Mouse (Mus musculus): ENCODE data around the gene Epn2. TPM values are rescaled to one million over a fixed set of nuclear protein-coding genes. Genes with fewer than 3 reads are reported as not detected.

Epn2 gene
- total and polyA plus RNA-seq, 3 experiments: 8.6 to 12.5 TPM; not detected in 1

DNA sequence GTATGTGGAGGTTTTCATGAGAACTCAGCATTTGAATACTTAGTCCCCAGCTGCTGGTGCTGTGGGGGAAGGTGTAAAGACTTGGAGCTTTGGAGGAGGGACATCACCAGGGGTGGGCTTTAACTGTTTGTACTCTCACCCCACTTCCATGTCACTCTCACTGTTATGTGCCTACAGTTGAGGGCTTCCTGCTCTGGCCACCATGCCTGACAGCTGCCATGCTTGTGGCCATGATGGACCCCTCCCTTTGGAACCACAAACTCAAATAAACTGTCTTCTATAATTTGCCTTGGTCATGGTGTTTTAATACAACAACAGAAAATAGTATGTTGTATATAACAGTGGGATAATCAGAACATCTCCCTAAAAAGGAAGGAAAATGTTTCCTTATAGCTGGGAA, 108.6 kb downstream of the Epn2 start:
- H3K4me3 ChIP-seq (ENCODE audit: control insufficient read depth in 1 of 2, insufficient read depth in 1 of 2, low read depth in 2 of 2, low read length in 2 of 2): no peak overlapping the region
- H3K9ac ChIP-seq (ENCODE audit: control insufficient read depth, low read depth, low read length, poor library complexity, severe bottlenecking): no peak overlapping the region
- peaks cover 3 to 11% of the 10 kb centered on the region in 2 experiments for H3K27me3 ChIP-seq (ENCODE audit: control insufficient read depth in 1 of 2, insufficient read depth in 2 of 2, low read length in 2 of 2)
- DNase-seq (ENCODE audit: low read depth, low spot score): no peak
- TF ChIP-seq TBP (IDR thresholded peaks at IDR 0.05; ENCODE audit: low read depth, low read length): no peak
- no peak for TF ChIP-seq BHLHE40 (IDR thresholded peaks at IDR 0.05; ENCODE audit: borderline replicate concordance, low read depth, low read length)
- TF ChIP-seq JUND (IDR thresholded peaks at IDR 0.05; ENCODE audit: low read depth, low read length): no peak
- no peak for TF ChIP-seq MYC (IDR thresholded peaks at IDR 0.05; ENCODE audit: low read depth, low read length)
- TF ChIP-seq E2F4 (IDR thresholded peaks at IDR 0.05; ENCODE audit: borderline replicate concordance, low read depth, low read length): no peak
- TF ChIP-seq HCFC1 (IDR thresholded peaks at IDR 0.05; ENCODE audit: low read depth, low read length): no peak
- no peak for TF ChIP-seq SMC3 (IDR thresholded peaks at IDR 0.05; ENCODE audit: low read depth, low read length)
- H3K9me3 ChIP-seq (replicated peaks; ENCODE audit: insufficient read depth, low read length): no peaks in the 10 kb centered on the region
- H3K27ac ChIP-seq (ENCODE audit: control insufficient read depth, low read depth, low read length): no peak overlapping the region
- H3K79me2 ChIP-seq (ENCODE audit: control insufficient read depth, insufficient read depth, low read length, poor library complexity): no peaks in the 10 kb centered on the region
- peaks cover 0 to 4% of the 10 kb centered on the region in 2 experiments; a peak in 2 of 4 replicates for H3K36me3 ChIP-seq (ENCODE audit: control insufficient read depth in 1 of 2, insufficient read depth in 2 of 2, low read length in 2 of 2)
- peaks cover 0 to 6% of the 10 kb centered on the region in 2 experiments; a peak in 2 of 4 replicates for H3K4me1 ChIP-seq (ENCODE audit: control insufficient read depth in 1 of 2, insufficient read depth in 2 of 2, low read length in 2 of 2)

GRCm38 (mm10) chr11:61469317-61469917, 110.1 kb downstream of the Epn2 start:
- TF ChIP-seq E2F4 (IDR thresholded peaks at IDR 0.05; ENCODE audit: borderline replicate concordance, low read depth, low read length): no peak
- TF ChIP-seq EP300 (IDR thresholded peaks at IDR 0.05; ENCODE audit: low read depth in 1 of 2, low read length in 2 of 2): 0 out of 4 replicates have a peak, but pooled peaks of 1 of the 2 experiments have one; percentile 16
- TF ChIP-seq MYC (IDR thresholded peaks at IDR 0.05; ENCODE audit: low read depth, low read length): no peak
- TF ChIP-seq GATA1 (IDR thresholded peaks at IDR 0.05; ENCODE audit: low read depth, low read length): no peak
- no peak for TF ChIP-seq TAL1 (IDR thresholded peaks at IDR 0.05; ENCODE audit: low read length)
- no peak for TF ChIP-seq MEF2A (IDR thresholded peaks at IDR 0.05; ENCODE audit: extremely low read depth, insufficient replicate concordance, low read depth, low read length, poor library complexity, severe bottlenecking)
- H3K9ac ChIP-seq (ENCODE audit: control insufficient read depth, low read depth, low read length, poor library complexity, severe bottlenecking): no peak overlapping the region
- peaks cover 0 to 6% of the 10 kb centered on the region in 2 experiments; a peak in 2 of 4 replicates for H3K4me1 ChIP-seq (ENCODE audit: control insufficient read depth in 1 of 2, insufficient read depth in 2 of 2, low read length in 2 of 2)
- no peaks in the 10 kb centered on the region for H3K79me2 ChIP-seq (ENCODE audit: control insufficient read depth, insufficient read depth, low read length, poor library complexity)
- DNase-seq (ENCODE audit: low read depth, low spot score): peak; percentile 49
- H3K4me3 ChIP-seq (ENCODE audit: control insufficient read depth in 1 of 2, insufficient read depth in 1 of 2, low read depth in 2 of 2, low read length in 2 of 2): no peak overlapping the region
- no peaks in the 10 kb centered on the region for H3K9me3 ChIP-seq (replicated peaks; ENCODE audit: insufficient read depth, low read length)
- peaks cover 0 to 4% of the 10 kb centered on the region in 2 experiments; a peak in 2 of 4 replicates for H3K36me3 ChIP-seq (ENCODE audit: control insufficient read depth in 1 of 2, insufficient read depth in 2 of 2, low read length in 2 of 2)
- H3K27me3 ChIP-seq (ENCODE audit: control insufficient read depth in 1 of 2, insufficient read depth in 2 of 2, low read length in 2 of 2): peaks cover 6 to 7% of the 10 kb centered on the region in 2 experiments
- H3K27ac ChIP-seq (ENCODE audit: control insufficient read depth, low read depth, low read length): no peak overlapping the region

- Histone ChIP-seq H3K36me3 (ENCODE audit: control insufficient read depth in 1 of 2, insufficient read depth in 2 of 2, low read length in 2 of 2) (peaks cover 0 to 4% of the 10 kb centered on the region in 2 experiments; a peak in 2 of 4 replicates), H3K27ac (ENCODE audit: control insufficient read depth, low read depth, low read length) (no peak overlapping the region), H3K9me3 (replicated peaks; ENCODE audit: insufficient read depth, low read length) (no peaks in the 10 kb centered on the region), H3K9ac (ENCODE audit: control insufficient read depth, low read depth, low read length, poor library complexity, severe bottlenecking) (no peak overlapping the region), H3K79me2 (ENCODE audit: control insufficient read depth, insufficient read depth, low read length, poor library complexity) (no peaks in the 10 kb centered on the region), H3K4me3 (ENCODE audit: control insufficient read depth in 1 of 2, insufficient read depth in 1 of 2, low read depth in 2 of 2, low read length in 2 of 2) (no peak overlapping the region), H3K27me3 (ENCODE audit: control insufficient read depth in 1 of 2, insufficient read depth in 2 of 2, low read length in 2 of 2) (peaks cover 8 to 12% of the 10 kb centered on the region in 2 experiments), H3K4me1 (ENCODE audit: control insufficient read depth in 1 of 2, insufficient read depth in 2 of 2, low read length in 2 of 2) (peaks cover 0 to 6% of the 10 kb centered on the region in 2 experiments; a peak in 2 of 4 replicates)
- DNase-seq (ENCODE audit: low read depth, low spot score): no peak
- TF ChIP-seq GATA1 (IDR thresholded peaks at IDR 0.05; ENCODE audit: low read depth, low read length): no peak
- TF ChIP-seq MAFK (IDR thresholded peaks at IDR 0.05; ENCODE audit: borderline replicate concordance, low read depth, low read length): no peak
- TF ChIP-seq USF2 (IDR thresholded peaks at IDR 0.05; ENCODE audit: borderline replicate concordance in 1 of 2, insufficient read depth in 1 of 2, low read depth in 1 of 2, low read length in 2 of 2): no peak
- no peak for TF ChIP-seq CHD1 (IDR thresholded peaks at IDR 0.05; ENCODE audit: low read depth, low read length)
- TF ChIP-seq RCOR1 (IDR thresholded peaks at IDR 0.05; ENCODE audit: low read depth, low read length): no peak
- TF ChIP-seq ETS1 (IDR thresholded peaks at IDR 0.05; ENCODE audit: low read depth, low read length): no peak
Observed at GRCm38 (mm10) chr11:61468534-61468933, 111.0 kb downstream of the Epn2 start.
